Mouse (Mus musculus): ENCODE results near the gene Trpm1. TPM values are rescaled to one million over a fixed set of nuclear protein-coding genes. Genes with fewer than 3 reads are reported as not detected.

Gene Trpm1
- polyA plus RNA-seq, 1 experiment from 2014 or later = 1.0 TPM

DNA sequence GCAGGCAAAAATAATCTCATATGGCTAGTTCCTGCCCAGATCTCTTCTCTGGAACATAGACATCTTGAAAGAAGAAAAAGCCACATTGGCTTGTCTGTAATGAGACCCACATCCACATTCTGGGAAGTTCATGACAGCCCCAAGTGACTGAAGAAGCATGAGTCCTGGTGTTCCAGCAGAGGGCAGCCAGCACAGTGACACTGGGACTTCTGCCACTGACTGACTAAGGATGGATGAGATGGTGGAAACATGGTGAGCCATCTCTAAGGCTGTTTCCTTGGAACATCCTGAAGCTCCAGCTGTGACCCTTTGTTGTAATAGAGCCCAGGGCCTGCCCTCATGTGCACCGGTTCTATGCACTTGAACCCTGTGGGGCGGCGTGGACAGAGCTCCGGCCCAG, 25.7 kb downstream of the Trpm1 start:
- Histone ChIP-seq H3K9me3 (no peaks in the 10 kb centered on the region), H3K4me1 (no peaks in the 10 kb centered on the region), H3K9ac (no peak overlapping the region), H3K36me3 (no peaks in the 10 kb centered on the region), H3K4me3 (no peak overlapping the region), H3K27ac (no peak overlapping the region), H3K4me2 (no peak overlapping the region), H3K27me3 (no peaks in the 10 kb centered on the region)
- ATAC-seq (ENCODE audit: insufficient number of reproducible peaks, low FRiP score, low TSS enrichment, low read depth) = no peak
- 85% methylated on average over 4 of the region's 4 CpGs for WGBS

GRCm38 (mm10) chr7:64185203-64185931, 31.7 kb downstream of the Trpm1 start:
- Histone ChIP-seq H3K27me3 (no peaks in the 10 kb centered on the region), H3K4me1 (no peaks in the 10 kb centered on the region), H3K4me2 (no peak overlapping the region), H3K27ac (no peak overlapping the region), H3K9me3 (no peaks in the 10 kb centered on the region), H3K36me3 (no peaks in the 10 kb centered on the region), H3K4me3 (no peak overlapping the region), H3K9ac (no peak overlapping the region)
- no peak for ATAC-seq (ENCODE audit: insufficient number of reproducible peaks, low FRiP score, low TSS enrichment, low read depth)
- WGBS = 31% methylated on average over 10 of the region's 10 CpGs

GRCm38 (mm10) chr7:64185932-64186312, 32.3 kb downstream of the Trpm1 start:
- H3K27ac ChIP-seq = no peak overlapping the region
- no peak for ATAC-seq (ENCODE audit: insufficient number of reproducible peaks, low FRiP score, low TSS enrichment, low read depth)

DNA sequence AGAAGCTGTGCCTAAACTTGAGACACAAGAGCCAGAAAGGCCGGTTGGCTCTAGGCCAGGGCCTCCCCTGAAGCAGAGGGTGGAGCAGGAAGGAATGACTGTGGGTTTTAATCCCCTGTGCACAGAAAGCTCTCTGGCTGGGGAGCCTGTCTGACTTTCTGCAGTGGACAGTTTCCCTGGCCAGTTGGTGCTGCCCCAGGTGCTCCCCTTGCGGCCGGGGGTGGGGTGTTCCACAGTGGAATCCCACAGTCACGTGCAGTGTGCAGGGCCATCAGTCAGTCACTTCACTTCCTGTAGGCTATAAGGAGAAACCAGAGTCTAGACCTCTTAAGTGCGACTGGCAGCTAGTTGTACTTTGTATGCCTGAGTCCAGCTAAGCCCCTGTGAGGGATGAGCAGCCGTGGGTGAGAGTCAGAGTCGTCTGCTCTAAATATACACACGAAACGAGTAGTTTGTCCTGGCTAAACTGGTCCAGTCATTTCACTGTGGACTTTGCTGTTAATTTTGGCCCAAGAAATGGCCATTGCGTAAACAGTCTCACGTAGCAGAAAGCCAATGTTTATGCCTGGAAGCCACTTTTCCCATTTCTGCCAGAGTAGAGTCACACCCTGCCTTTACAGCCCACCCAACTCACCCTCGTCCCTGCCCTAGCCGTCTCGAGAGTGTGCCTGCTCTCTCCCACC, 38.8 kb downstream of the Trpm1 start:
- peak; percentile 23; the same call in 1 of the 2 replicates for ATAC-seq (ENCODE audit: insufficient number of reproducible peaks, low FRiP score, low TSS enrichment, low read depth)
- H3K27ac ChIP-seq = peak overlapping the region; percentile 47; the same call in 1 of the 2 replicates

More at GRCm38 (mm10) chr7:64185932-64186312, 32.3 kb downstream of the Trpm1 start:
- H3K4me3 ChIP-seq = no peak overlapping the region
- no peak overlapping the region for H3K9ac ChIP-seq
- 50% methylated on average over 3 of the region's 3 CpGs for WGBS
- H3K9me3 ChIP-seq = no peaks in the 10 kb centered on the region
- no peaks in the 10 kb centered on the region for H3K4me1 ChIP-seq
- H3K27me3 ChIP-seq = no peaks in the 10 kb centered on the region
- no peak overlapping the region for H3K4me2 ChIP-seq
- no peaks in the 10 kb centered on the region for H3K36me3 ChIP-seq

DNA sequence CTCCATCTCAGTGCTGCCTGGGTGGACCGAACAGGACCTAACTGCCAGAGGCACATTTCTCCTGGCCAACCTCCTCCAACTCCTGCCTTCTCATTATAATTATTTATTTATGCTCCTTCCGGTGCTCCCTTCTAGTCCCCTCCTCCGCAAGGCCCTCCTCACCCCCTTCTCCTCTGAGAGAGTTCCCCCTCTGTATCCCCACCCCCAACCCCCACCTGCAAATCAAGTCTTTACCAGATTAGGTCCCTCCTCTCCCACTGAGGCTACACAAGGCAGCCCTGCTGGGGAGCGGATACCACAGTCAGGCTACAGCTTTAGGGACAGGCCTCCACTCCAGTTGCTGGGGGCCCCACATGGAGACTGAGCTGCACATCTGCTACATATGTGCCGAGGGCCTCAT, 39.8 kb downstream of the Trpm1 start:
- no peak overlapping the region for H3K4me2 ChIP-seq
- no peak overlapping the region for H3K9ac ChIP-seq
- no peak overlapping the region for H3K4me3 ChIP-seq
- H3K4me1 ChIP-seq = peaks cover 17% of the 10 kb centered on the region
- H3K27ac ChIP-seq = no peak overlapping the region
- no peak for ATAC-seq (ENCODE audit: insufficient number of reproducible peaks, low FRiP score, low TSS enrichment, low read depth)
- no peaks in the 10 kb centered on the region for H3K9me3 ChIP-seq
- 60% methylated on average over 5 of the region's 5 CpGs for WGBS
- no peaks in the 10 kb centered on the region for H3K36me3 ChIP-seq
- H3K27me3 ChIP-seq = no peaks in the 10 kb centered on the region

More for the DNA sequence above, 38.8 kb downstream of the Trpm1 start:
- Histone ChIP-seq H3K4me2 (no peak overlapping the region), H3K9me3 (no peaks in the 10 kb centered on the region), H3K9ac (no peak overlapping the region), H3K27me3 (no peaks in the 10 kb centered on the region), H3K4me1 (peaks cover 17% of the 10 kb centered on the region), H3K36me3 (no peaks in the 10 kb centered on the region), H3K4me3 (no peak overlapping the region)
- WGBS = 41% methylated on average over 14 of the region's 14 CpGs

DNA sequence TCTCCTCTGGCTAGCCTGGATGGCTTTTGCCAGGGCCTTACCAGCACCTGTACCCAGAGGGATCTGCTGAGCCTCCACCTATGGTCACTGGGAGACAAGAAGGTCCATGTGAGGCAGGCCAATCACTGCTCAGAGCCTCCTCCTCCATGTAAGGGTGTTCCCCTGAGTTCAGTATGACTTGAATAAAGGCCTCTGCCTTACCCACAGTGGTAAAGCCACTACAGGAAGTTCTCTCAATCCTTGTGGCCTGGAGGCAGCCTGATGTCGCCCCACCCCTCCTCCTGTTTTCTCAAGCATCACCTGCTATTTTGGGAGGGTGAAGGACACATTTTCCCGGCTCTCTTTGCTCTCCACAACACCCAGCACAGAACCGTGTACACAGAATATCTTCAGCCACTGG, 42.5 kb downstream of the Trpm1 start:
- no peak for ATAC-seq (ENCODE audit: insufficient number of reproducible peaks, low FRiP score, low TSS enrichment, low read depth)
- no peaks in the 10 kb centered on the region for H3K27me3 ChIP-seq
- no peak overlapping the region for H3K9ac ChIP-seq
- no peak overlapping the region for H3K4me3 ChIP-seq
- peaks cover 17% of the 10 kb centered on the region for H3K4me1 ChIP-seq
- H3K27ac ChIP-seq = no peak overlapping the region
- H3K4me2 ChIP-seq = no peak overlapping the region
- no peaks in the 10 kb centered on the region for H3K36me3 ChIP-seq
- 76% methylated on average over 3 of the region's 3 CpGs for WGBS
- no peaks in the 10 kb centered on the region for H3K9me3 ChIP-seq

- Histone ChIP-seq H3K4me1 (no peaks in the 10 kb centered on the region), H3K9ac (no peak overlapping the region), H3K4me3 (no peak overlapping the region), H3K9me3 (no peaks in the 10 kb centered on the region), H3K4me2 (no peak overlapping the region), H3K27ac (no peak overlapping the region), H3K36me3 (no peaks in the 10 kb centered on the region), H3K27me3 (no peaks in the 10 kb centered on the region)
- 14% methylated on average over 5 of the region's 5 CpGs for WGBS
- no peak for ATAC-seq (ENCODE audit: insufficient number of reproducible peaks, low FRiP score, low TSS enrichment, low read depth)
Measured at GRCm38 (mm10) chr7:64208700-64209099, 55.1 kb downstream of the Trpm1 start.

GRCm38 (mm10) chr7:64212870-64213269, 59.2 kb downstream of the Trpm1 start:
- no peak for ATAC-seq (ENCODE audit: insufficient number of reproducible peaks, low FRiP score, low TSS enrichment, low read depth)
- Histone ChIP-seq H3K36me3 (no peaks in the 10 kb centered on the region), H3K9me3 (no peaks in the 10 kb centered on the region), H3K4me2 (no peak overlapping the region), H3K27ac (no peak overlapping the region), H3K4me1 (no peaks in the 10 kb centered on the region), H3K27me3 (no peaks in the 10 kb centered on the region), H3K4me3 (no peak overlapping the region), H3K9ac (no peak overlapping the region)
- 77% methylated on average over 4 of the region's 4 CpGs for WGBS

- Histone ChIP-seq H3K27me3 (no peaks in the 10 kb centered on the region), H3K27ac (no peak overlapping the region), H3K4me1 (no peaks in the 10 kb centered on the region), H3K9me3 (no peaks in the 10 kb centered on the region), H3K4me2 (no peak overlapping the region), H3K4me3 (no peak overlapping the region), H3K36me3 (no peaks in the 10 kb centered on the region), H3K9ac (no peak overlapping the region)
- ATAC-seq (ENCODE audit: insufficient number of reproducible peaks, low FRiP score, low TSS enrichment, low read depth) = no peak
- WGBS = 67% methylated on average over 4 of the region's 4 CpGs
Measured at GRCm38 (mm10) chr7:64214066-64214465, 60.4 kb downstream of the Trpm1 start.

DNA sequence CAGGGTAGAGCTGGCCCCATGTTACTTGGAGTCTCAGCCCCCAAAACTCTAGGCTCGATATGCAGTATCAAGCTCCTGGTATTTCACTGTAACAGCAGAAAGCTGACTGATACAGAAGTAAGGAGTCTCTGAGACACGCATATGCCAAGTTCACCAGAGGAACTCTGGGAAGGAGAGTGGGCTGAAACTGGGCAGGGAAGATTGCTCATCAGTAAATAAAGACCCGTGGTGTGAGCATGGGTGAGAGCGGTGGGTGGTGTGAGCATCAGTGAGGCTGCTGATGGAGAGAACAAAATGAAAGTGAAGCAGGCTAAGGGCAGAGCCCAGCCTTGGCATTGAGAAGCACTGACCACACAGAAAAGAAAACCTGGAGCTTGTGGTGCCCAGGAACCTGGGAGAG, 62.0 kb downstream of the Trpm1 start:
- 77% methylated on average over 4 of the region's 4 CpGs for WGBS
- Histone ChIP-seq H3K36me3 (no peaks in the 10 kb centered on the region), H3K9ac (no peak overlapping the region), H3K4me3 (no peak overlapping the region), H3K4me2 (no peak overlapping the region), H3K27ac (no peak overlapping the region), H3K4me1 (no peaks in the 10 kb centered on the region), H3K9me3 (no peaks in the 10 kb centered on the region), H3K27me3 (no peaks in the 10 kb centered on the region)
- no peak for ATAC-seq (ENCODE audit: insufficient number of reproducible peaks, low FRiP score, low TSS enrichment, low read depth)

DNA sequence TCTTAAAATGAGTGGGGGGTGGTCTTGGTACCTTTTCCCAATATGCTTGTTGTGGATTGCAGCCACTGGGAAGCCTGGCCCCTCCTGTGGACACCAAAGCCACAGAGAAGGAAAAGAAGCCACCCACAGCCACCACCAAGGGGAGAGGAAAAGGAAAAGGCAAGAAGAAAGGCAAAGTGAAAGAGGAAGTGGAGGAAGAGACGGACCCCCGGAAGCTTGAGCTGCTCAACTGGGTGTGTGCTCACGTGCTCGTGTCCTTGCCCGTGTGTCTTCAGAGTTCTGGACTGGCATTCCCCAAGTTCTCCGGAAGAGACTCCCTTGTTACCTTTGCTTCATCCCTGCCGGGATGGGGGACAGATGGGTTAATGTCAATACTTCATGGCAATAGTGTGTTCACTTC, 63.8 kb downstream of the Trpm1 start:
- Histone ChIP-seq H3K27ac (no peak overlapping the region), H3K9me3 (no peaks in the 10 kb centered on the region), H3K36me3 (no peaks in the 10 kb centered on the region), H3K27me3 (no peaks in the 10 kb centered on the region), H3K4me1 (no peaks in the 10 kb centered on the region), H3K4me3 (no peak overlapping the region), H3K4me2 (no peak overlapping the region), H3K9ac (no peak overlapping the region)
- ATAC-seq (ENCODE audit: insufficient number of reproducible peaks, low FRiP score, low TSS enrichment, low read depth) = no peak
- 91% methylated on average over 7 of the region's 7 CpGs for WGBS

DNA sequence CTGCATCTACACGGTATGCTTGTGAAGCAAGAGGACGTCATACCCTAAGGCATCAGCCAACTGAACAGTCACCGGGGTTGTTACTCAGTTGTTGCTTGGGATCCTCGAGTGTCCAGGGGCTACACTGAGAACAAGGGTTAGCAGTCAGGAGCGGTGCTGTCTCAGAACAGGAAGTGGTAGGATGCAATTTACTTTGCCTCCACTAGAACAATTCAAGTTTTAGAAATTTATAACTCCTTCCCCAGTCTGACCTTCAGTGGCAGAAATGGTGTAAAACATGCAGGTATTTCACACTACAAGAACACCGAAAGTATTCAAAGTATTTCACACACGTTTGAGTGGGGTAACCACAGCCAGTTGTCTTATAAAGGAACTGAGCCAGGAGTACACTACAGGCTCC, 66.1 kb downstream of the Trpm1 start:
- Histone ChIP-seq H3K9me3 (no peaks in the 10 kb centered on the region), H3K9ac (no peak overlapping the region), H3K36me3 (no peaks in the 10 kb centered on the region), H3K27me3 (no peaks in the 10 kb centered on the region), H3K4me2 (no peak overlapping the region), H3K4me1 (no peaks in the 10 kb centered on the region), H3K4me3 (no peak overlapping the region), H3K27ac (no peak overlapping the region)
- ATAC-seq (ENCODE audit: insufficient number of reproducible peaks, low FRiP score, low TSS enrichment, low read depth) = no peak
- whole genome bisulfite sequencing = 60% methylated on average over 7 of the region's 7 CpGs
